18 mouse cellular contexts compared by ENCODE assay signal in genomic region chr2:122855354-122855753, GRCm38 (mm10).
A peak's percentile ranks its signal among the peaks of the same experiment; 100 is the strongest.
DNase-seq lines count a peak whose midpoint lies in the region; ATAC-seq and TF ChIP-seq lines count a peak whose summit lies in the region.
"Had no signal": no experiment of that assay in that cellular context is flagged by ENCODE, and none has a peak within 500 bp of the region (broad histone marks: within the 10 kb centered on the region; RNA-seq: fewer than 3 reads in every experiment).

No protein-coding gene starts in this region.

- no peaks in the 10 kb centered on the region for H3K27me3 ChIP-seq in heart, embryonic 13.5 days (replicated peaks)
- no peaks in the 10 kb centered on the region for H3K27me3 ChIP-seq in heart, postnatal 0 days (ENCODE audit: control insufficient read depth, insufficient read depth, low read length)
- H3K27me3 ChIP-seq: CH12.LX; forebrain, embryonic 13.5 days; hindbrain, embryonic 13.5 days had no signal

- TF ChIP-seq CTCF in heart, postnatal 0 days (IDR thresholded peaks at IDR 0.05; ENCODE audit: low read depth): no peak

- 0 out of 2 replicates have a peak overlapping the region, but pooled peaks have one; percentile 16 for H3K9ac ChIP-seq in heart, embryonic 13.5 days
- H3K9ac ChIP-seq in heart, postnatal 0 days (replicated peaks; ENCODE audit: low read depth, low read length): no peak overlapping the region
- H3K9ac ChIP-seq: forebrain, embryonic 13.5 days; hindbrain, embryonic 13.5 days had no signal

- no peak; the same call in 1 of the 2 replicates for ATAC-seq in heart, embryonic 13.5 days (ENCODE audit: extremely low read depth, insufficient number of reproducible peaks, low FRiP score, low TSS enrichment)
- ATAC-seq in heart, postnatal 0 days (ENCODE audit: insufficient read depth, low read depth): peak; percentile 86
- ATAC-seq: forebrain, embryonic 13.5 days; hindbrain, postnatal 0 days had no signal

- no peaks in the 10 kb centered on the region for H3K36me3 ChIP-seq in heart, embryonic 13.5 days
- no peaks in the 10 kb centered on the region for H3K36me3 ChIP-seq in heart, postnatal 0 days (replicated peaks; ENCODE audit: control insufficient read depth, insufficient read depth, low read length)
- H3K36me3 ChIP-seq: embryonic facial prominence, embryonic 10.5 days; hindbrain, embryonic 13.5 days had no signal

- H3K27ac ChIP-seq in heart, embryonic 13.5 days (replicated peaks): peak overlapping the region; percentile 89
- H3K27ac ChIP-seq in heart, postnatal 0 days (ENCODE audit: low read depth): peak overlapping the region; percentile 78
- H3K27ac ChIP-seq: embryonic facial prominence, embryonic 10.5 days; forebrain, embryonic 13.5 days; hindbrain, embryonic 13.5 days; hindbrain, postnatal 0 days had no signal

- no peak for TF ChIP-seq EP300 in heart, postnatal 0 days (IDR thresholded peaks at IDR 0.05; ENCODE audit: low read depth)

- H3K9me3 ChIP-seq in heart, embryonic 13.5 days: no peaks in the 10 kb centered on the region
- no peaks in the 10 kb centered on the region for H3K9me3 ChIP-seq in heart, postnatal 0 days (replicated peaks; ENCODE audit: control insufficient read depth, low read length)
- H3K9me3 ChIP-seq: embryonic facial prominence, embryonic 10.5 days; forebrain, embryonic 13.5 days; hindbrain, embryonic 13.5 days had no signal

- peak overlapping the region; percentile 12; the same call in 1 of the 2 replicates for H3K4me2 ChIP-seq in heart, embryonic 13.5 days
- H3K4me2 ChIP-seq in heart, postnatal 0 days (ENCODE audit: low read depth, low read length): no peak overlapping the region
- H3K4me2 ChIP-seq: forebrain, embryonic 13.5 days; hindbrain, embryonic 13.5 days had no signal

- peaks cover 32% of the 10 kb centered on the region for H3K4me1 ChIP-seq in heart, embryonic 13.5 days
- H3K4me1 ChIP-seq in heart, postnatal 0 days (ENCODE audit: control insufficient read depth, insufficient read depth): peaks cover 16% of the 10 kb centered on the region
- H3K4me1 ChIP-seq: forebrain, embryonic 13.5 days had no signal

- DNase-seq in heart, adult 8-10 months (ENCODE audit: low spot score): peak; percentile 18
- DNase-seq in heart, adult 11 months: no peak
- peak; percentile 54 for DNase-seq in heart, postnatal 0 days (ENCODE audit: low spot score)
- no peak for DNase-seq in spleen, postnatal 10 days (ENCODE audit: low spot score in 2 of 2)
- DNase-seq in Muller cell, postnatal 12 days (ENCODE audit: inconsistent ontology term): no peak
- DNase-seq: adrenal gland, adult 2 months; adrenal gland, postnatal 25 days; cerebellum, adult 2 months; cerebellum, postnatal 10 days; gastrocnemius, postnatal 10 days; kidney, adult 11 months; kidney, adult 9 months had no signal

- H3K4me3 ChIP-seq in heart, embryonic 13.5 days: no peak overlapping the region
- no peak overlapping the region for H3K4me3 ChIP-seq in heart, postnatal 0 days (ENCODE audit: low read depth, low read length)
- H3K4me3 ChIP-seq: embryonic facial prominence, embryonic 10.5 days; forebrain, embryonic 13.5 days; hindbrain, embryonic 13.5 days had no signal

- WGBS in heart, embryonic 13.5 days: 24% methylated on average over 3 of the region's 3 CpGs
- WGBS in heart, postnatal 0 days: 21% methylated on average over 3 of the region's 3 CpGs

Comparison
In these comparisons a context has a peak if more than half of its experiments do, and no peak if none do; other contexts are left out.
1. DNase-seq: peak in heart, adult 8-10 months (single experiment) and heart, postnatal 0 days (single experiment); none in heart, adult 11 months (single experiment), spleen, postnatal 10 days (0 of 2) and Muller cell, postnatal 12 days (single experiment).